Mouse (Mus musculus) limb, embryonic 14.5 days (tissue): ENCODE measurements at regions not wholly inside any gene's neighbourhood (a gene's known extent, or its start where the extent isn't known, plus 50 kb on each side); places are given as distances from the start of the nearest gene placed in this dataset.
"Not testable (repeated sequence)": the region's sequence is repeated elsewhere in the genome, so short reads cannot be mapped to it uniquely, and the experiment has no call there.

Source experiments
- ATAC-seq: fragments of 200-750 bp; cut with Nextera tagmentation; 2 replicates; pipeline ENCODE4 v1.8.0; 2017; ENCODE audit warnings: low read depth, moderate number of reproducible peaks, moderate TSS enrichment; ENCODE audit not compliant: low FRiP score
- DNase-seq: peaks from one replicate; pipeline ENCODE4 v3.0.0-alpha.2; 2015; ENCODE audit warnings: low spot score
- H3K27ac ChIP-seq: fragments of 300-500 bp; sonication (generic); replicated peaks from 2 replicates; pipeline ENCODE4 v1.5.1; 2014; ENCODE audit warnings: low read depth, mild to moderate bottlenecking, low read length, moderate library complexity, mixed read lengths
- H3K27me3 ChIP-seq: fragments of 300-500 bp; sonication (generic); 2 replicates; pipeline ENCODE4 v1.6.1; 2014; ENCODE audit warnings: low read length, mixed read lengths; ENCODE audit not compliant: control insufficient read depth, insufficient read depth
- H3K36me3 ChIP-seq: fragments of 300-500 bp; sonication (generic); 2 replicates; pipeline ENCODE4 v1.6.1; 2014; ENCODE audit warnings: mild to moderate bottlenecking, low read length, moderate library complexity, mixed read lengths; ENCODE audit not compliant: control insufficient read depth, insufficient read depth
- H3K4me1 ChIP-seq: fragments of 300-500 bp; sonication (generic); 2 replicates; pipeline ENCODE4 v1.6.1; 2014; ENCODE audit warnings: antibody characterized with exemption, low read length, mixed read lengths; ENCODE audit not compliant: control insufficient read depth, insufficient read depth
- H3K4me2 ChIP-seq: fragments of 300-500 bp; sonication (generic); replicated peaks from 2 replicates; pipeline ENCODE4 v1.6.1; 2014; ENCODE audit warnings: low read depth, mild to moderate bottlenecking, low read length, moderate library complexity; ENCODE audit not compliant: severe bottlenecking
- H3K4me3 ChIP-seq: fragments of 300-500 bp; sonication (generic); replicated peaks from 2 replicates; pipeline ENCODE4 v1.5.1; 2014; ENCODE audit warnings: low read length
- H3K9ac ChIP-seq: fragments of 300-500 bp; sonication (generic); 2 replicates; pipeline ENCODE4 v1.6.1; 2014; ENCODE audit warnings: mild to moderate bottlenecking, low read depth, low read length, moderate library complexity; ENCODE audit not compliant: severe bottlenecking
- H3K9me3 ChIP-seq: fragments of 300-500 bp; sonication (generic); 2 replicates; pipeline ENCODE4 v1.6.1; 2016; ENCODE audit warnings: low read length; ENCODE audit not compliant: control insufficient read depth
- POLR2A ChIP-seq: fragments of 200-500 bp; IDR thresholded peaks from 2 replicates; pipeline ENCODE4 v1.8.0; 2012; ENCODE audit warnings: inconsistent platforms, mild to moderate bottlenecking, moderate library complexity, borderline replicate concordance; ENCODE audit not compliant: insufficient read depth, insufficient read length; ENCODE audit errors: extremely low read depth
- WGBS: fragments of 180-500 bp; shearing (Covaris S2); extraction: QIAGEN DNeasy Blood & Tissue Kit; methylation state at CpG from one replicate; pipeline ENCODE4 v1.1.7; 2014; 5-methylcytosine and 5-hydroxymethylcytosine counted together

- ATAC-seq (no peak; the same call in 1 of the 2 replicates), DNase-seq (peak; percentile 53)
- Histone ChIP-seq H3K4me1 (no peaks in the 10 kb centered on the region), H3K9ac (no peak overlapping the region), H3K4me3 (no peak overlapping the region), H3K9me3 (no peaks in the 10 kb centered on the region), H3K27ac (no peak overlapping the region), H3K27me3 (no peaks in the 10 kb centered on the region), H3K4me2 (no peak overlapping the region), H3K36me3 (no peaks in the 10 kb centered on the region)
- WGBS, result 61% methylated on average over 24 of the region's 24 CpGs
- no peak for TF ChIP-seq POLR2A
Observed at GRCm38 (mm10) chr10:66640890-66641847, 454.8 kb upstream of the Jmjd1c start.

GRCm38 (mm10) chr10:66641966-66642365, 454.0 kb upstream of the Jmjd1c start:
- 95% methylated on average over 6 of the region's 6 CpGs for WGBS
- H3K4me2 ChIP-seq, result no peak overlapping the region
- H3K9ac ChIP-seq, result no peak overlapping the region
- H3K36me3 ChIP-seq, result no peaks in the 10 kb centered on the region
- no peaks in the 10 kb centered on the region for H3K9me3 ChIP-seq
- DNase-seq (no peak), ATAC-seq (no peak)
- TF ChIP-seq POLR2A, result no peak
- H3K4me3 ChIP-seq, result no peak overlapping the region
- no peaks in the 10 kb centered on the region for H3K27me3 ChIP-seq
- no peak overlapping the region for H3K27ac ChIP-seq
- no peaks in the 10 kb centered on the region for H3K4me1 ChIP-seq

GRCm38 (mm10) chr10:66643160-66643559, 452.8 kb upstream of the Jmjd1c start:
- Histone ChIP-seq H3K9ac (no peak overlapping the region), H3K4me2 (no peak overlapping the region), H3K4me3 (no peak overlapping the region), H3K27ac (no peak overlapping the region), H3K27me3 (no peaks in the 10 kb centered on the region), H3K4me1 (no peaks in the 10 kb centered on the region), H3K9me3 (no peaks in the 10 kb centered on the region), H3K36me3 (no peaks in the 10 kb centered on the region)
- ATAC-seq, result no peak
- no peak for TF ChIP-seq POLR2A
- WGBS, result 45% methylated on average over 5 of the region's 5 CpGs
- no peak for DNase-seq

GRCm38 (mm10) chr10:66657520-66657919, 438.4 kb upstream of the Jmjd1c start:
- no peaks in the 10 kb centered on the region for H3K27me3 ChIP-seq
- H3K4me2 ChIP-seq, result no peak overlapping the region
- DNase-seq, result no peak
- no peaks in the 10 kb centered on the region for H3K4me1 ChIP-seq
- H3K9ac ChIP-seq, result no peak overlapping the region
- no peak for ATAC-seq
- no peak overlapping the region for H3K27ac ChIP-seq
- WGBS, result 84% methylated on average over 5 of the region's 5 CpGs
- no peaks in the 10 kb centered on the region for H3K36me3 ChIP-seq
- H3K4me3 ChIP-seq, result no peak overlapping the region
- TF ChIP-seq POLR2A, result no peak
- H3K9me3 ChIP-seq, result peaks cover 7% of the 10 kb centered on the region; the same call in 1 of the 2 replicates

- Histone ChIP-seq H3K4me2 (no peak overlapping the region), H3K27me3 (no peaks in the 10 kb centered on the region), H3K9me3 (peaks cover 2% of the 10 kb centered on the region), H3K27ac (no peak overlapping the region), H3K4me3 (no peak overlapping the region), H3K4me1 (no peaks in the 10 kb centered on the region), H3K9ac (no peak overlapping the region), H3K36me3 (no peaks in the 10 kb centered on the region)
- ATAC-seq, result no peak
- no peak for TF ChIP-seq POLR2A
- WGBS, result 81% methylated on average over 6 of the region's 6 CpGs
- DNase-seq, result no peak
Observed at GRCm38 (mm10) chr10:66683160-66683559, 412.8 kb upstream of the Jmjd1c start.

- 68% methylated on average over 2 of the region's 2 CpGs for WGBS
- H3K9ac ChIP-seq, H3K9me3 ChIP-seq, H3K36me3 ChIP-seq, DNase-seq, ATAC-seq, H3K27ac ChIP-seq, H3K4me1 ChIP-seq, H3K4me3 ChIP-seq, H3K27me3 ChIP-seq, H3K4me2 ChIP-seq: not testable (repeated sequence)
Observed at GRCm38 (mm10) chr10:66689196-66689595, 406.7 kb upstream of the Jmjd1c start.
